Comparison of ENCODE assay signal across 9 mouse cellular contexts in genomic region chr1:63129273-63129672, GRCm38 (mm10). TPM values are rescaled to one million over a fixed set of nuclear protein-coding genes. Genes with fewer than 3 reads are reported as not detected.
DNase-seq lines count a peak whose midpoint lies in the region; ATAC-seq lines count a peak whose summit lies in the region.
"Had no signal": no experiment of that assay in that cellular context is flagged by ENCODE, and none has a peak within 500 bp of the region (broad histone marks: within the 10 kb centered on the region; RNA-seq: fewer than 3 reads in every experiment).

No protein-coding gene starts in this region.

- no peak overlapping the region for H3K4me3 ChIP-seq in intestine, embryonic 15.5 days (replicated peaks)
- peak overlapping the region; percentile 19; the same call in 1 of the 2 replicates for H3K4me3 ChIP-seq in macrophage (ENCODE audit: inconsistent target)

- H3K36me3 ChIP-seq in intestine, embryonic 15.5 days = no peaks in the 10 kb centered on the region
- 0 out of 2 replicates have a peak, but pooled peaks cover 5% of the 10 kb centered on the region for H3K36me3 ChIP-seq in macrophage (ENCODE audit: inconsistent target)

- DNase-seq in embryo, embryonic 10.5 days (ENCODE audit: low spot score) = peak; percentile 19
- no peak for DNase-seq in embryo, embryonic 11 days
- DNase-seq in kidney, adult 9 months = peak; percentile 28
- no peak for DNase-seq in kidney, adult 8-10 months
- DNase-seq in frontal cortex, postnatal 25 days (ENCODE audit: low spot score in 2 of 2) = no peak
- no peak for DNase-seq in urinary bladder, postnatal 4 days (ENCODE audit: low spot score in 2 of 2)
- DNase-seq: right cerebral cortex, postnatal 25 days had no signal

- ATAC-seq in intestine, embryonic 15.5 days = peak; percentile 57

- no peaks in the 10 kb centered on the region for H3K79me2 ChIP-seq in macrophage (ENCODE audit: inconsistent target)

- no peak overlapping the region for H3K9ac ChIP-seq in intestine, embryonic 15.5 days

- H3K27me3 ChIP-seq in intestine, embryonic 15.5 days (replicated peaks) = no peaks in the 10 kb centered on the region

- H3K27ac ChIP-seq in intestine, embryonic 15.5 days = peak overlapping the region; percentile 15; the same call in 1 of the 2 replicates
- H3K27ac ChIP-seq in macrophage = no peak overlapping the region

- no peaks in the 10 kb centered on the region for H3K9me3 ChIP-seq in intestine, embryonic 15.5 days

- H3K4me1 ChIP-seq in intestine, embryonic 15.5 days (replicated peaks) = no peaks in the 10 kb centered on the region

- 45% methylated on average over 3 of the region's 3 CpGs for WGBS in intestine, embryonic 15.5 days
- WGBS in macrophage (ENCODE audit: missing documents) = 71% methylated on average over 2 of the region's 3 CpGs

- peak overlapping the region; percentile 53 for H3K4me2 ChIP-seq in intestine, embryonic 15.5 days (replicated peaks)

RNA-seq across cellular contexts. Expression of gene Ino80d, which starts 14.8 kb away (rescaled TPM):
- 11.5 and 12.4 TPM in 2 replicates for polyA plus RNA-seq in intestine, embryonic 15.5 days (2015; fragmentation: Nextera tagmentation; extraction: Ambion mirVana)
- 100 to 1,000 TPM in 9 of 26 experiments, 10 to 100 TPM in 17; 65.4 to 185 (median 91.0) TPM for total RNA-seq in macrophage (2018; cell fraction: chromatin; rRNA removed)
- total RNA-seq in macrophage (2018; cell fraction: cytosol; rRNA removed) = 10 to 100 TPM; 19.3 to 40.1 (median 24.8) TPM
- total RNA-seq in macrophage (2018; cell fraction: nucleus; rRNA removed) = 100 to 1,000 TPM in 3 of 26 experiments, 10 to 100 TPM in 23; 53.0 to 142 (median 67.5) TPM
- 6.5 to 8.3 TPM (median 7.6 TPM) in 3 replicates for polyA plus RNA-seq in macrophage (2018)

RNA-seq across cellular contexts. Expression of gene Eef1b2, which starts 47.4 kb away (rescaled TPM):
- polyA plus RNA-seq in intestine, embryonic 15.5 days (2015; fragmentation: Nextera tagmentation; extraction: Ambion mirVana) = 545 and 642 TPM in 2 replicates
- 100 to 1,000 TPM in 1 of 26 experiments, 10 to 100 TPM in 25; 37.5 to 175 (median 62.4) TPM for total RNA-seq in macrophage (2018; cell fraction: chromatin; rRNA removed)
- total RNA-seq in macrophage (2018; cell fraction: cytosol; rRNA removed) = 100 to 1,000 TPM; 216 to 632 (median 346) TPM
- 100 to 1,000 TPM in 25 of 26 experiments, 10 to 100 TPM in 1; 89.1 to 218 (median 124) TPM for total RNA-seq in macrophage (2018; cell fraction: nucleus; rRNA removed)
- polyA plus RNA-seq in macrophage (2018) = 300 to 616 TPM (median 554 TPM) in 3 replicates

RNA-seq across cellular contexts. Expression of gene Ndufs1, which starts 47.4 kb away (rescaled TPM):
- 168 and 169 TPM in 2 replicates for polyA plus RNA-seq in intestine, embryonic 15.5 days (2015; fragmentation: Nextera tagmentation; extraction: Ambion mirVana)
- 100 to 1,000 TPM in 13 of 26 experiments, 10 to 100 TPM in 13; 40.6 to 152 (median 101) TPM for total RNA-seq in macrophage (2018; cell fraction: chromatin; rRNA removed)
- total RNA-seq in macrophage (2018; cell fraction: cytosol; rRNA removed) = 10 to 100 TPM; 41.0 to 71.6 (median 55.6) TPM
- total RNA-seq in macrophage (2018; cell fraction: nucleus; rRNA removed) = 100 to 1,000 TPM in 6 of 26 experiments, 10 to 100 TPM in 20; 44.5 to 125 (median 70.9) TPM
- 58.7 to 68.9 TPM (median 67.2 TPM) in 3 replicates for polyA plus RNA-seq in macrophage (2018)

Comparison
In these comparisons a context has a peak if more than half of its experiments do, and no peak if none do; other contexts are left out.
1. DNase-seq: peak in embryo, embryonic 10.5 days (single experiment) and kidney, adult 9 months (single experiment); none in embryo, embryonic 11 days (single experiment), kidney, adult 8-10 months (0 of 2), frontal cortex, postnatal 25 days (0 of 2) and urinary bladder, postnatal 4 days (0 of 2).